Mouse (Mus musculus) forebrain, embryonic 11.5 days (tissue): ENCODE measurements around the gene Aldh16a1. TPM values are rescaled to one million over a fixed set of nuclear protein-coding genes. Genes with fewer than 3 reads are reported as not detected.

Experiments used
- ATAC-seq: fragments of 200-750 bp; cut with Nextera tagmentation; replicated peaks from 2 replicates; pipeline ENCODE4 v1.8.0; 2017; ENCODE audit warnings: moderate TSS enrichment; ENCODE audit not compliant: low FRiP score
- DNase-seq: peaks from one replicate; pipeline ENCODE4 v3.0.0-alpha.2; 2017; ENCODE audit warnings: low spot score
- H3K27ac ChIP-seq: fragments of 300-500 bp; sonication (generic); 2 replicates; pipeline ENCODE4 v1.5.1; 2014; ENCODE audit warnings: low read depth, low read length
- H3K27me3 ChIP-seq: fragments of 300-500 bp; sonication (generic); 2 replicates; pipeline ENCODE4 v1.6.1; 2014; ENCODE audit warnings: mild to moderate bottlenecking, low read length, mixed read lengths; ENCODE audit not compliant: control insufficient read depth, insufficient read depth
- H3K36me3 ChIP-seq: fragments of 300-500 bp; sonication (generic); 2 replicates; pipeline ENCODE4 v1.6.1; 2014; ENCODE audit warnings: mild to moderate bottlenecking, low read length, moderate library complexity, mixed read lengths; ENCODE audit not compliant: control insufficient read depth, insufficient read depth
- H3K4me1 ChIP-seq: fragments of 300-500 bp; sonication (generic); replicated peaks from 2 replicates; pipeline ENCODE4 v1.6.1; 2014; ENCODE audit warnings: low read length, mixed read lengths; ENCODE audit not compliant: control insufficient read depth, insufficient read depth
- H3K4me2 ChIP-seq: fragments of 300-500 bp; sonication (generic); 2 replicates; pipeline ENCODE4 v1.6.1; 2014; ENCODE audit warnings: low read depth, mild to moderate bottlenecking, low read length, moderate library complexity, mixed read lengths; ENCODE audit not compliant: severe bottlenecking
- H3K4me3 ChIP-seq: fragments of 300-500 bp; sonication (generic); 2 replicates; pipeline ENCODE4 v1.5.1; 2014; ENCODE audit warnings: low read depth, low read length
- H3K9ac ChIP-seq: fragments of 300-500 bp; sonication (generic); 2 replicates; pipeline ENCODE4 v1.6.1; 2014; ENCODE audit warnings: low read length
- H3K9me3 ChIP-seq: fragments of 300-500 bp; sonication (generic); 2 replicates; pipeline ENCODE4 v1.6.1; 2016; ENCODE audit warnings: low read length, mixed read lengths; ENCODE audit not compliant: control insufficient read depth
- WGBS: fragments of 180-500 bp; shearing (Covaris S2); extraction: QIAGEN DNeasy Blood & Tissue Kit; methylation state at CpG from one replicate; pipeline ENCODE4 v1.1.7; 2014; 5-methylcytosine and 5-hydroxymethylcytosine counted together
- polyA plus RNA-seq: library from polyadenylated mRNA; unstranded; fragments of >200 nt; fragmentation: Nextera tagmentation; extraction: Ambion mirVana; gene quantifications from 2 replicates; pipeline ENCODE4 v1.2.1, GENCODE M21; 2014

Gene Aldh16a1
- polyA plus RNA-seq, 1 experiment from 2014 or later, result 44.0 TPM

- 69% methylated on average over 7 of the region's 7 CpGs for WGBS
- Histone ChIP-seq H3K9me3 (no peaks in the 10 kb centered on the region), H3K9ac (no peak overlapping the region), H3K4me2 (no peak overlapping the region), H3K4me3 (no peak overlapping the region), H3K4me1 (peaks cover 6% of the 10 kb centered on the region; the same call in 1 of the 2 replicates), H3K27ac (no peak overlapping the region), H3K27me3 (peaks cover 61% of the 10 kb centered on the region), H3K36me3 (no peaks in the 10 kb centered on the region)
- ATAC-seq (no peak), DNase-seq (no peak)
Observed at GRCm38 (mm10) chr7:45183672-45184071, 29.3 kb upstream of the Aldh16a1 start.

DNA sequence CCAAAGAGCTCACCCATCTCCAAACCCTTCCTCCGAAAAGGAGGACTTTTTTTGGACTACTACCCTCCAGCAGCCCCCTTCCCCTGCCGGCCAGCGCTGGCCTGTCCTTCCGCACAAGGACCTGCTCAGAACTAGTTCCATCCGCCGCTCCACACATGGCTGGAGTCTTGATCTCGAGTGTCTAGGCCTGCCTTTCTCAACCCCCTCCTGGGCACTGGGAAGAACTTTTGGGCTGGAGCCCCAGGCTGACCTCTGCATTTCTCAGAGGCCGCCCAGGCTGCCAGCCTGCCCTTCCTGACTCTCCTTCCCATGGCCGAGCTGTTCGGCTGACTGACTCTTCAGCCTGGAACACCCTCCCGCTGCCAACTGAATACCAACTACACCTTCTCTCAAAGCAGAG, 28.2 kb upstream of the Aldh16a1 start:
- Histone ChIP-seq H3K9me3 (no peaks in the 10 kb centered on the region), H3K4me2 (peak overlapping the region; percentile 51), H3K4me1 (peaks cover 6% of the 10 kb centered on the region; the same call in 1 of the 2 replicates), H3K27ac (no peak overlapping the region), H3K36me3 (no peaks in the 10 kb centered on the region), H3K4me3 (peak overlapping the region; percentile 15; the same call in 1 of the 2 replicates), H3K27me3 (peaks cover 72% of the 10 kb centered on the region), H3K9ac (no peak overlapping the region)
- WGBS, result 16% methylated on average over 11 of the region's 11 CpGs
- 0 out of 2 replicates have a peak, but pooled peaks have one; percentile 8 for ATAC-seq
- no peak for DNase-seq

- DNase-seq (peak; percentile 89), ATAC-seq (peak; percentile 88)
- Histone ChIP-seq H3K4me2 (peak overlapping the region; percentile 51), H3K9ac (no peak overlapping the region), H3K4me3 (peak overlapping the region; percentile 15; the same call in 1 of the 2 replicates), H3K36me3 (no peaks in the 10 kb centered on the region), H3K4me1 (peaks cover 6% of the 10 kb centered on the region; the same call in 1 of the 2 replicates), H3K27me3 (peaks cover 76% of the 10 kb centered on the region), H3K27ac (no peak overlapping the region), H3K9me3 (no peaks in the 10 kb centered on the region)
- WGBS, result under 1% methylated on average over 34 of the region's 34 CpGs
Observed at GRCm38 (mm10) chr7:45182199-45182601, 27.8 kb upstream of the Aldh16a1 start.

GRCm38 (mm10) chr7:45181540-45181939, 27.2 kb upstream of the Aldh16a1 start:
- Histone ChIP-seq H3K9me3 (no peaks in the 10 kb centered on the region), H3K36me3 (no peaks in the 10 kb centered on the region), H3K27me3 (peaks cover 82% of the 10 kb centered on the region), H3K4me3 (peak overlapping the region; percentile 10; the same call in 1 of the 2 replicates), H3K27ac (no peak overlapping the region), H3K9ac (no peak overlapping the region), H3K4me2 (peak overlapping the region; percentile 32; the same call in 1 of the 2 replicates), H3K4me1 (peaks cover 6% of the 10 kb centered on the region; the same call in 1 of the 2 replicates)
- ATAC-seq (peak; percentile 8; the same call in 1 of the 2 replicates), DNase-seq (peak; percentile 70)
- 4% methylated on average over 35 of the region's 35 CpGs for WGBS

- no peaks in the 10 kb centered on the region for H3K9me3 ChIP-seq
- WGBS, result 11% methylated on average over 18 of the region's 20 CpGs
- peaks cover 10% of the 10 kb centered on the region for H3K4me1 ChIP-seq
- peak within 1 kb of the TSS; percentile 32; the same call in 1 of the 2 replicates for H3K4me2 ChIP-seq
- H3K36me3 ChIP-seq, result no peaks in the 10 kb centered on the region
- peak within 1 kb of the TSS; percentile 10; the same call in 1 of the 2 replicates for H3K4me3 ChIP-seq
- DNase-seq (no peak), ATAC-seq (no peak)
- H3K9ac ChIP-seq, result no peak within 1 kb of the TSS
- no peak within 1 kb of the TSS for H3K27ac ChIP-seq
- peaks cover 87% of the 10 kb centered on the region for H3K27me3 ChIP-seq
Observed at GRCm38 (mm10) chr7:45180896-45181477, 26.6 kb upstream of the Aldh16a1 start, which contains the start of gene Pth2. Pth2 (plus strand) TSS chr7:45180995.

DNA sequence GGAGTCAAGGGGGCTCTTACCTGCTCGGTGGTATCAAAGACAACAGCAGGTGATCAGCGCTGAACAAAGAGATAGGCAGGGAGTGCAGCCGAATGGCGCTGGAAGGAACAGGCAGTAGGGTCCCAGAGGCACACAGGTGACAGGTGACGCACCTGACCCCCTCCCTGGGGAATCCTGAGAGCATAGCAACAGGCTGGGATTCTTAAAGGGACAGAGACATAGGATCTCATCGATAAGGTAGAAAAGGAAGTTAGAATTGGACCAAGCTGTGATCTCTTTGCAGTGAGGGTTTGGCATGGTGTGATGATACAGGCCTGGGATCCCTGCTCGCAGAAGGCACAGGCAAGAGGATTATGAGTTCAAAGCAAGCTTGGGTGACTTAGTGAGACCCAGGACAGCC, 25.1 kb upstream of the Aldh16a1 start, which contains the start of gene Gfy:
TSS of gene Gfy (minus strand) at position 101 of the 400 bp plus-strand sequence.
- Histone ChIP-seq H3K27ac (no peak within 1 kb of the TSS), H3K4me1 (peaks cover 11% of the 10 kb centered on the region), H3K4me3 (no peak within 1 kb of the TSS), H3K9me3 (no peaks in the 10 kb centered on the region), H3K4me2 (no peak within 1 kb of the TSS), H3K9ac (no peak within 1 kb of the TSS), H3K27me3 (peaks cover 99% of the 10 kb centered on the region), H3K36me3 (no peaks in the 10 kb centered on the region)
- DNase-seq (no peak), ATAC-seq (no peak)
- 27% methylated on average over 7 of the region's 7 CpGs for WGBS

- Histone ChIP-seq H3K4me3 (no peak overlapping the region), H3K9ac (no peak overlapping the region), H3K4me1 (peaks cover 11% of the 10 kb centered on the region), H3K4me2 (no peak overlapping the region), H3K9me3 (no peaks in the 10 kb centered on the region), H3K27me3 (peaks cover 95% of the 10 kb centered on the region), H3K27ac (no peak overlapping the region), H3K36me3 (no peaks in the 10 kb centered on the region)
- DNase-seq (no peak), ATAC-seq (no peak)
- WGBS, result 21% methylated on average over 7 of the region's 7 CpGs
Observed at GRCm38 (mm10) chr7:45178550-45178949, 24.2 kb upstream of the Aldh16a1 start.

GRCm38 (mm10) chr7:45176356-45176755, 22.0 kb upstream of the Aldh16a1 start:
- Histone ChIP-seq H3K36me3 (no peaks in the 10 kb centered on the region), H3K9me3 (no peaks in the 10 kb centered on the region), H3K4me3 (0 out of 2 replicates have a peak overlapping the region, but pooled peaks have one; percentile 13), H3K27ac (no peak overlapping the region), H3K4me2 (peak overlapping the region; percentile 38; the same call in 1 of the 2 replicates), H3K27me3 (peaks cover 73% of the 10 kb centered on the region), H3K4me1 (peaks cover 10% of the 10 kb centered on the region), H3K9ac (0 out of 2 replicates have a peak overlapping the region, but pooled peaks have one; percentile 20)
- DNase-seq, result no peak
- ATAC-seq, result no peak
- 3% methylated on average over 29 of the region's 31 CpGs for WGBS
